Mouse (Mus musculus) hindbrain, postnatal 0 days (tissue): Measurements from ENCODE around the gene Pcdh7. TPM values are rescaled to one million over a fixed set of nuclear protein-coding genes. Genes with fewer than 3 reads are reported as not detected.
"Not testable (repeated sequence)": the region's sequence is repeated elsewhere in the genome, so short reads cannot be mapped to it uniquely, and the experiment has no call there.

ENCODE experiments used
- ATAC-seq: fragments of 200-750 bp; cut with Nextera tagmentation; 2 replicates; pipeline ENCODE4 v1.8.0; 2017; ENCODE audit warnings: mild to moderate bottlenecking, moderate TSS enrichment, moderate library complexity
- DNase-seq: peaks from one replicate; pipeline ENCODE4 v3.0.0-alpha.2; 2015; ENCODE audit warnings: low spot score
- H3K27ac ChIP-seq: fragments of 300-500 bp; sonication (generic); 2 replicates; pipeline ENCODE4 v1.5.1; 2014; ENCODE audit warnings: mild to moderate bottlenecking
- H3K27me3 ChIP-seq: fragments of 300-500 bp; sonication (generic); 2 replicates; pipeline ENCODE4 v1.6.1; 2014; ENCODE audit warnings: low read length, mixed read lengths; ENCODE audit not compliant: insufficient read depth
- H3K36me3 ChIP-seq: fragments of 300-500 bp; sonication (generic); 2 replicates; pipeline ENCODE4 v1.6.1; 2014; ENCODE audit warnings: low read length, mixed read lengths; ENCODE audit not compliant: insufficient read depth
- H3K4me1 ChIP-seq: fragments of 300-500 bp; sonication (generic); 2 replicates; pipeline ENCODE4 v1.6.1; 2014; ENCODE audit warnings: antibody characterized with exemption, low read length, mixed read lengths; ENCODE audit not compliant: insufficient read depth
- H3K4me2 ChIP-seq: fragments of 300-500 bp; sonication (generic); 2 replicates; pipeline ENCODE4 v1.6.1; 2014; ENCODE audit warnings: low read depth, mild to moderate bottlenecking, low read length, moderate library complexity, mixed read lengths
- H3K4me3 ChIP-seq: fragments of 300-500 bp; sonication (generic); 2 replicates; pipeline ENCODE4 v1.5.1; 2014; ENCODE audit warnings: low read length
- H3K9ac ChIP-seq: fragments of 300-500 bp; sonication (generic); replicated peaks from 2 replicates; pipeline ENCODE4 v1.6.1; 2014; ENCODE audit warnings: mild to moderate bottlenecking, low read length, moderate library complexity, mixed read lengths
- H3K9me3 ChIP-seq: fragments of 300-500 bp; sonication (generic); 2 replicates; pipeline ENCODE4 v1.6.1; 2016; ENCODE audit warnings: low read length, mixed read lengths
- CTCF ChIP-seq: IDR thresholded peaks from 2 replicates; pipeline ENCODE4 v1.5.1; 2016; ENCODE audit warnings: antibody characterized with exemption, control low read depth, low read depth
- WGBS: fragments of 180-500 bp; shearing (Covaris S2); extraction: QIAGEN DNeasy Blood & Tissue Kit; methylation state at CpG from one replicate; pipeline ENCODE4 v1.1.7; 2014; 5-methylcytosine and 5-hydroxymethylcytosine counted together
- polyA plus RNA-seq: library from polyadenylated mRNA; unstranded; fragments of >200 nt; fragmentation: Nextera tagmentation; extraction: Ambion mirVana; gene quantifications from 2 replicates; pipeline ENCODE4 v1.2.1, GENCODE M21; 2015
- total RNA-seq: library from RNA; depleted of rRNA; stranded (reverse); fragments of >200 nt; gene quantifications from 2 replicates; pipeline ENCODE4 v1.2.3, GENCODE M21; 2014

Pcdh7 gene
- total and polyA plus RNA-seq, 2 experiments from 2014 or later: 26.1 to 152 TPM

DNA sequence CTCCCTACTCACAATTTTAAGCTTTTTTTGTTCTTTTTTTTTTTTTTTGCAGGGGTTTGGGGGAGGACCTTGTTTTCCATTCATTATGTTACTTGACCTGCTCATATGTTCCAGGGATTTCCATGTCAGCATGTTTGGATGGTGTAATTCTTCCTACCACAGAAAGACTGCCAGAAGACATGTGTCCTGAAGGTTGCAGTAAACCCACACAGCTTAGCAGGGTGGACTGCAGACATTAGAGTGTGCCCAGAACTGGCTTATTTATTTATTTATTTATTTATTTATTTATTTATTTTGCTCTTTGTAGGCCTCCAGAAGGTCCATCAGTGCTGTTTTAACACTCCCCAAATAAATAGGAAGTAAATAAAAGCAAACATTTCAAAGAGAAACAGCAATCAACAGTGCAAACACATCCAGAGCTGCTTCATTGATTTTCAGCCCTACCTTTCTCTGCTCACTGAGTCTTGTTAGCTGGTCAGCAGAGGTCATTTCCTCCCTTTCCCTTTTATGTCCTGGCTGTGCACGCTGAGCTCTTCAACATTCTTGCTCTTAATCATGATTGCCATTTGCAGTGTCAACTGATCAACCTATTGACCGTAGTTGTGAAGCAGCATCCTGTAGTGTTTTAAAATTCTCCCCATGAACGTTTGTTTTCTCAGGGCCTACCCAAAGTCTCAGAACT lies 401.3 kb downstream of the Pcdh7 start:
- H3K4me3 ChIP-seq: no peak overlapping the region
- no peaks in the 10 kb centered on the region for H3K9me3 ChIP-seq
- WGBS: 54% methylated on average over 3 of the region's 3 CpGs
- H3K27ac ChIP-seq: no peak overlapping the region
- H3K9ac ChIP-seq: no peak overlapping the region
- DNase-seq (no peak), ATAC-seq (no peak)
- H3K4me2 ChIP-seq: no peak overlapping the region
- no peaks in the 10 kb centered on the region for H3K36me3 ChIP-seq
- TF ChIP-seq CTCF: no peak
- no peaks in the 10 kb centered on the region for H3K27me3 ChIP-seq
- H3K4me1 ChIP-seq: no peaks in the 10 kb centered on the region

DNA sequence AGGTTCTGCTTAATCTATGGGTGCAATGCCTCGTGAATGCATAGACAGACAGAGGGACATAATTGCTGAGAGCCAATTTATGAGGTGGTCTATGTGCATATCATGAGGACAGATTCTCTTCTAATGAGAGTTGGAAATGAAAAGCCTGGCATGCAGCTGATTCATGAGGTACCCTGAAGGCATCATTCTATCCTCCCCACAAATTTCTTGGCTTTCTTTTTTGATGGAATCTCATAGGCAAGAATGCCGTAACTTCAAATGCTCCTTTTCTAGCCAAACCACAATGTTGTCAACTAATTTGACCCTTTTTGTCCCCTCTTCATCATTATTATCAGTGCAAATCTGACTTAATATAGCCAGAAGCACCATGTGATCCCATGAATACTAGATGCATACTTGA lies 426.1 kb downstream of the Pcdh7 start:
- ATAC-seq: no peak
- 73% methylated on average over 2 of the region's 2 CpGs for WGBS
- H3K4me2 ChIP-seq: no peak overlapping the region
- DNase-seq: no peak
- TF ChIP-seq CTCF: no peak
- no peaks in the 10 kb centered on the region for H3K4me1 ChIP-seq
- H3K4me3 ChIP-seq: no peak overlapping the region
- H3K9me3 ChIP-seq: no peaks in the 10 kb centered on the region
- no peak overlapping the region for H3K9ac ChIP-seq
- no peaks in the 10 kb centered on the region for H3K27me3 ChIP-seq
- no peak overlapping the region for H3K27ac ChIP-seq
- no peaks in the 10 kb centered on the region for H3K36me3 ChIP-seq

DNA sequence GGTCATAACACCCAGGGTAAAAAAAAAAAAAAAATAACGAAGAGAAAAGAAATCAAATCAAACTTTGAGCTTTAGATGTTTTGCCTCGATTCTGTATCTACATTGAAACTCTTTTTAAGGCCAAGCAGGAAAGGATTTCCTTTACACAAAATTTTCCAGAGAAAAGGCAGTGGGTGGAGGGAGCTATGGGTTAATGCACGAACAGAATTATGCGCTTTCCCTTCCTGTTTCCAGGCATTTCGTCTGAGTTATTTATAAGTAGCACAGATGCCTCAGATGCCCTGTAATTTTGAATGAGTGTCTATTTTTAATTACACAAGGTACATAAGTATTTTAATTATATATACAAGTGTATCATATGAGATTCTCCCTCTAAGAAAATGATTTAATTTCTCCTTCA lies 436.2 kb downstream of the Pcdh7 start:
- Histone ChIP-seq H3K27ac (no peak overlapping the region), H3K9ac (no peak overlapping the region), H3K36me3 (no peaks in the 10 kb centered on the region), H3K27me3 (no peaks in the 10 kb centered on the region), H3K4me3 (no peak overlapping the region), H3K4me2 (no peak overlapping the region), H3K4me1 (no peaks in the 10 kb centered on the region), H3K9me3 (no peaks in the 10 kb centered on the region)
- TF ChIP-seq CTCF: no peak
- WGBS: 65% methylated on average over 5 of the region's 5 CpGs
- DNase-seq: no peak
- no peak for ATAC-seq

DNA sequence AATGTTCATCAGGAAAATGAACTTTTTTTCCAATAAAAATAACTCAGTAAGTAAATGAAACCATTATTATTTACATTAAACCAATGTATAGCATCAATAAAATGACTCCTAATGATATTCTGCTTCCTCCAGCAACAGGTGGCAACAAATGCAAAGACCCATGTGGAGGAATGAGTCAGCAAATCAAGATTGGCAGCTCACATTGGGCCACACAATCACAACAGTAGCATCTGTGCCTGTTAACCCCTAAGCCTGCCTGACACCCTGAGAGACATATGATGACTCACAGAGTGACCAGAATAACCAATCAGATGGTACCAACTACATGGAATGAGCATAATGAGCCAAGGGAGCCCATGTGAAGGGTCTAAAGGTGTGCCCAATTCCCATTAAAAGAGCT lies 454.5 kb downstream of the Pcdh7 start:
- no peak overlapping the region for H3K27ac ChIP-seq
- no peaks in the 10 kb centered on the region for H3K9me3 ChIP-seq
- H3K9ac ChIP-seq: no peak overlapping the region
- no peaks in the 10 kb centered on the region for H3K27me3 ChIP-seq
- H3K4me1 ChIP-seq: no peaks in the 10 kb centered on the region
- no peak overlapping the region for H3K4me2 ChIP-seq
- no peak overlapping the region for H3K4me3 ChIP-seq
- TF ChIP-seq CTCF: no peak
- DNase-seq: no peak
- no peak for ATAC-seq
- no peaks in the 10 kb centered on the region for H3K36me3 ChIP-seq

DNA sequence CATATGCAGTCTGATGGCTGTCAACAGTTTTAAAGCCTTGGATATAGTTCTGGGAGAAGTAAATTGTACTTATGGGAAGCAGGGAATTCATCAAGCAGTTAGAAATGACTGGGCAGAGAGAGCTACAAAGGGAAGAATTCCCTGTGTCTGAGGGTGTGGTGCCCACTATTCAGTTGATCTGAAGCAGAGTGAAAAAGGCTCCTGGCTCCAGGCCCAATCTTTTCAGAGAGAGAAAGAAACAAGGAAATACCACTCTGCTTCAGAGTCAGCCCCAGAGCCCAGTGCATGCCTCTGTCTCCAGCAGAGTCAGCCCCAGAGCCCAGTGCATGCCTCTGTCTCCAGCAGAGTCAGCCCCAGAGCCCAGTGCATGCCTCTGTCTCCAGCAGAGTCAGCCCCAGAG lies 456.6 kb downstream of the Pcdh7 start:
- DNase-seq: peak; percentile 47

DNA sequence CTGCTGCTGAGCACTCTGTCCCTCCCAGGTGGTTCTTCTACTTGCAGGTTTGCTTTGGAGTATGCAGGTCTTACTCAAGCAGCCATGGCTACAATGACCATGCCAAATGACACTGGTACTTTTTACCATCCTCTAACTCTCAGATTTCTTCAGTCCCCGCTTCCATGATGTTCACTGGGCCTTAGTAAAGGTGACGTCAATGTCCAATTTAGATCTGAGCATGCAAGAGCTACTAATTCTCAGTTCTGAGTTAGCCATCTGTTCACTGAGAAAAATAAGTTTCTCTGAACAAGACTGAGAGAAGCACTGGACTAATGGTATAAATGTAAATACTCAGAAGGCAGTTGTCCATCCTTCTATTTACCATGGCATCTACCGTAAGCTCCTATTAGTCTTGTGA lies 457.8 kb downstream of the Pcdh7 start:
- Histone ChIP-seq H3K9me3 (no peaks in the 10 kb centered on the region), H3K36me3 (no peaks in the 10 kb centered on the region), H3K27ac (no peak overlapping the region), H3K4me3 (no peak overlapping the region), H3K9ac (no peak overlapping the region), H3K4me1 (no peaks in the 10 kb centered on the region), H3K27me3 (no peaks in the 10 kb centered on the region), H3K4me2 (no peak overlapping the region)
- WGBS: 94% methylated on average over 3 of the region's 3 CpGs
- ATAC-seq (no peak), DNase-seq (no peak)
- no peak for TF ChIP-seq CTCF

More for the DNA sequence above, 456.6 kb downstream of the Pcdh7 start:
- H3K4me2 ChIP-seq, H3K27me3 ChIP-seq, H3K9me3 ChIP-seq, H3K4me3 ChIP-seq, H3K4me1 ChIP-seq, H3K36me3 ChIP-seq, H3K27ac ChIP-seq, ATAC-seq, H3K9ac ChIP-seq: not testable (repeated sequence)
